Mouse (Mus musculus) spleen, adult 2 months (tissue): ENCODE measurements around the gene Patj.
"Not testable (repeated sequence)": the region's sequence is repeated elsewhere in the genome, so short reads cannot be mapped to it uniquely, and the experiment has no call there.

Source experiments
- CTCF ChIP-seq: fragments of 200-500 bp; IDR thresholded peaks from 2 replicates; pipeline ENCODE4 v1.5.1; 2011; ENCODE audit warnings: mild to moderate bottlenecking, inconsistent platforms; ENCODE audit not compliant: insufficient read depth, insufficient read length, insufficient replicate concordance; ENCODE audit errors: extremely low read depth
- POLR2A ChIP-seq: fragments of 200-500 bp; IDR thresholded peaks from 2 replicates; pipeline ENCODE4 v1.6.1; 2011; ENCODE audit warnings: low read depth, low read length, inconsistent platforms

GRCm38 (mm10) chr4:98724682-98725081, 329.1 kb downstream of the Patj start:
- not testable (repeated sequence) for TF ChIP-seq POLR2A, CTCF
